In the genomic region with DNA sequence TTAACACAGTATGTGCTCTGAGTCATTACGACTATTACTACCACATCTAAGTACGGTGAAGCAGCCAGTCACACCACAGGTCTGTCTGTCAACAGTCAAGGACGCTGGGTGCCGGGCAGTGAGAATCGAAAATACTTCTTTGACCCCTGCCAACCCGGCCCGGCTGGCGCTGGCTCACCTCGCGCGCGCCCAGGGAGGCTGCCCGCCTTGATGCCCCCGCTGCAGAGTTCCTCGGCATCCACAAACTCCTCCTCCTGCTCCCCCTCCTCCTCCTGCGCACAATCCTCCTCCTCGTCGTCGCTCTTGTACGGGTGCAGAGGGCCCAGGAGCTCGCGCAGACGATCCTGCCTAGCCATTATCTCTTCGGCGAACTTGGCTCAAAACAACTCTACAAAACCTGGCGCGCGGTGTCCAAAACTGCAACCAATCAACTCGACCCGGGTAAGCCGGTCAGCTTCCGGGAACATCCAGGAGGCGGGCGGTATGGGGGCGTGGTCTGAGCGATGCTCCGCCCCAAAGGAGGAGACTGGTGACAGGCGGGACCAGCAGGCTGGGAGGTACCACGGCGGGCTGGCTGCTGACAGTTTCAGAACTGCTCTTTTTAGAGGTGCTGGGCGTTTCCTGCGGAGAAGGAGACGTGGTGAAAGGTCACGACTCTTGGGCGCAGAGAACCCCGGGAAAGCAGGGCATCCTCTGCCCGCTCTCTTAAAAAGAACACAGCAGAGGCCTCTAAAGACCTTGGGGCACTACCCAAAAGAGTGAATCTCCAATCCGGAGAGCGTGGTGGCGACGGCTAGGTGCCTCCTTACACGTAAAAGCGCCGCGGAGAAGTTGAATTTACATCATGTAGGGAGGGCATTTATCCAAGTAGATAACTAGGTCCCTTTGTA, we compare ENCODE assay signal across 7 mouse cellular contexts. TPM values are rescaled to one million over a fixed set of nuclear protein-coding genes. Genes with fewer than 3 reads are reported as not detected.
DNase-seq lines count a peak whose midpoint lies in the region; ATAC-seq lines count a peak whose summit lies in the region.

A gene (minus strand): TSS at position 481 of the 890 bp plus-strand sequence.

- no peaks in the 10 kb centered on the region for H3K27me3 ChIP-seq in embryonic facial prominence, embryonic 12.5 days
- no peaks in the 10 kb centered on the region for H3K27me3 ChIP-seq in limb, embryonic 11.5 days (ENCODE audit: control insufficient read depth, insufficient read depth, low read length)
- H3K27me3 ChIP-seq in midbrain, embryonic 14.5 days (ENCODE audit: control insufficient read depth, insufficient read depth, low read length) = no peaks in the 10 kb centered on the region

- H3K4me3 ChIP-seq in embryonic facial prominence, embryonic 12.5 days = peak within 1 kb of the TSS; percentile 72
- H3K4me3 ChIP-seq in limb, embryonic 11.5 days (ENCODE audit: low read depth, low read length) = peak within 1 kb of the TSS; percentile 69
- H3K4me3 ChIP-seq in midbrain, embryonic 14.5 days (replicated peaks; ENCODE audit: low read depth, low read length) = peak within 1 kb of the TSS; percentile 63

- no peaks in the 10 kb centered on the region for H3K9me3 ChIP-seq in embryonic facial prominence, embryonic 12.5 days
- no peaks in the 10 kb centered on the region for H3K9me3 ChIP-seq in limb, embryonic 11.5 days (ENCODE audit: control insufficient read depth, low read length)
- no peaks in the 10 kb centered on the region for H3K9me3 ChIP-seq in midbrain, embryonic 14.5 days (ENCODE audit: control insufficient read depth, low read length)

- H3K27ac ChIP-seq in embryonic facial prominence, embryonic 12.5 days = peak within 1 kb of the TSS; percentile 80; the same call in 1 of the 2 replicates
- H3K27ac ChIP-seq in limb, embryonic 11.5 days (replicated peaks; ENCODE audit: low read depth, low read length) = no peak within 1 kb of the TSS
- H3K27ac ChIP-seq in midbrain, embryonic 14.5 days (replicated peaks; ENCODE audit: low read depth, low read length) = no peak within 1 kb of the TSS; the same call in 1 of the 2 replicates

- H3K9ac ChIP-seq in embryonic facial prominence, embryonic 12.5 days = peak within 1 kb of the TSS; percentile 63
- H3K9ac ChIP-seq in limb, embryonic 11.5 days (ENCODE audit: low read length) = peak within 1 kb of the TSS; percentile 66
- peak within 1 kb of the TSS; percentile 55 for H3K9ac ChIP-seq in midbrain, embryonic 14.5 days (replicated peaks; ENCODE audit: low read length)

- ATAC-seq in embryonic facial prominence, embryonic 12.5 days (ENCODE audit: insufficient number of reproducible peaks, insufficient read depth, low FRiP score, low TSS enrichment) = peak; percentile 97
- ATAC-seq in limb, embryonic 11.5 days (ENCODE audit: insufficient number of reproducible peaks, low FRiP score, low TSS enrichment, low read depth) = peak; percentile 98
- ATAC-seq in midbrain, embryonic 14.5 days (ENCODE audit: low FRiP score, low TSS enrichment) = peak; percentile 98

- WGBS in embryonic facial prominence, embryonic 12.5 days = under 1% methylated on average over 55 of the region's 55 CpGs
- WGBS in limb, embryonic 11.5 days = 1% methylated on average over 55 of the region's 55 CpGs
- under 1% methylated on average over 55 of the region's 55 CpGs for WGBS in midbrain, embryonic 14.5 days

- no peaks in the 10 kb centered on the region for H3K36me3 ChIP-seq in embryonic facial prominence, embryonic 12.5 days
- H3K36me3 ChIP-seq in limb, embryonic 11.5 days (ENCODE audit: control insufficient read depth, insufficient read depth, low read length) = no peaks in the 10 kb centered on the region
- no peaks in the 10 kb centered on the region for H3K36me3 ChIP-seq in midbrain, embryonic 14.5 days (ENCODE audit: control insufficient read depth, insufficient read depth, low read length)

- peak within 1 kb of the TSS; percentile 69 for H3K4me2 ChIP-seq in embryonic facial prominence, embryonic 12.5 days (replicated peaks)
- H3K4me2 ChIP-seq in limb, embryonic 11.5 days (ENCODE audit: low read depth, severe bottlenecking) = peak within 1 kb of the TSS; percentile 58
- H3K4me2 ChIP-seq in midbrain, embryonic 14.5 days (ENCODE audit: low read length) = peak within 1 kb of the TSS; percentile 81

- 0 out of 2 replicates have a peak, but pooled peaks cover 4% of the 10 kb centered on the region for H3K4me1 ChIP-seq in embryonic facial prominence, embryonic 12.5 days
- peaks cover 3% of the 10 kb centered on the region; the same call in 1 of the 2 replicates for H3K4me1 ChIP-seq in limb, embryonic 11.5 days (ENCODE audit: control insufficient read depth, insufficient read depth, low read length)
- 0 out of 2 replicates have a peak, but pooled peaks cover 3% of the 10 kb centered on the region for H3K4me1 ChIP-seq in midbrain, embryonic 14.5 days (ENCODE audit: control insufficient read depth, insufficient read depth, low read length)

- peak; percentile 98 for DNase-seq in adrenal gland, postnatal 25 days
- peak; percentile 100 for DNase-seq in heart, adult 11 months
- peak; percentile 99 for DNase-seq in kidney, adult 18-20 months
- DNase-seq in limb, embryonic 11.5 days (ENCODE audit: low spot score) = peak; percentile 99
- DNase-seq in midbrain, embryonic 14.5 days = peak; percentile 96
- DNase-seq in spleen, adult 18-20 months = peak; percentile 98 to 100

RNA-seq across cellular contexts. Expression of the gene that starts here (rescaled TPM):
- total RNA-seq in adrenal gland, postnatal 25 days (2021) = 11.8 and 16.8 TPM in 2 replicates
- polyA plus RNA-seq in embryonic facial prominence, embryonic 12.5 days (2016; fragmentation: Nextera tagmentation; extraction: Ambion mirVana) = 7.2 and 7.9 TPM in 2 replicates
- 5.5 and 6.2 TPM in 2 replicates for polyA plus RNA-seq in limb, embryonic 11.5 days (2014; fragmentation: Nextera tagmentation; extraction: Ambion mirVana)
- polyA plus RNA-seq in midbrain, embryonic 14.5 days (2014; fragmentation: Nextera tagmentation; extraction: Ambion mirVana) = 1.1 and 2.9 TPM in 2 replicates
